Mouse (Mus musculus): ENCODE data around the gene Mgat4a.

Mgat4a gene

DNA sequence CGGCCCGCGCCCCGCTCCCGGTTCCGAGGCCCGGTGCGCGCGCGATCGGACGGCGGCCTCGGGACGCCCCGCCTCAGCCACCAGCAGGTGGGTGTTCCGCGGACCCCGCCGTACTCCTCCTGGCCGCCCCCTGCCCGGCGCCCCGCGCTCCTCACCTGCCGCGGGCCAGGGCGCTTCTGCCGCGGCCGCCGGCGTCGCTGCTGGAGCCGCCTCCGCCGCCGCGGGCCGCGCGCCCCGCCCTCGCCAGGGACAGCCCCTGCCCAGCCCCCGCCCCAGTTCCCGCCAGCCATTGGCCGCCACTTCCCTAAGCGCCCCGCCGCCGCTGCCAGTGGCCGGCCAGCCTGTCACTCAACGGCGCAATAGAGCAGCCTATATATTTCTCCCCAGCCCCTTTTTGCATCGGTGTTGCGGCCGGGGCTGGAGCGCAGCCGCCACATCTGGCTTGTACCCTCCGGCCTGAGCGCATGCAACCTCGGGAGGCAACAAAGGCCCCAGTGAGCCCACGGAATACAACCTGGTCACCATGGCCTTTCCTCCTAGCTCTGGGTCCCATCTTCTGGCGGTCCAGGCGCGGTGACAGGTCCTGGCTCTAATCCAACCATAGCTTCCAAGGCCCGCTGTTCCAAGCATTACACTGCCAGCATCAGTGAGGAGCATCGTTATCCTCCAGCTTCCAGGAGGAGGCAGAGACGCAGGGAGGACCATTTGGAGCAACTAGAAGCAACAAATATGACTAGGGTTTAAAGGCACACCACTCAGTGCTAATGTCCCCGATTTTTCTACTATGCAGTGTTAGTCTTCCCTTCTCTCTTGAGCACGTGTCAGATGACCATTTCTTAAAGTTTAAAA is at the start of gene Mgat4a:
Gene Mgat4a, minus strand, starts transcription at position 207 of the 849 bp plus-strand sequence.
- DNase-seq (ENCODE audit: low spot score in 2 of 2), result peak; percentile 77 to 90

DNA sequence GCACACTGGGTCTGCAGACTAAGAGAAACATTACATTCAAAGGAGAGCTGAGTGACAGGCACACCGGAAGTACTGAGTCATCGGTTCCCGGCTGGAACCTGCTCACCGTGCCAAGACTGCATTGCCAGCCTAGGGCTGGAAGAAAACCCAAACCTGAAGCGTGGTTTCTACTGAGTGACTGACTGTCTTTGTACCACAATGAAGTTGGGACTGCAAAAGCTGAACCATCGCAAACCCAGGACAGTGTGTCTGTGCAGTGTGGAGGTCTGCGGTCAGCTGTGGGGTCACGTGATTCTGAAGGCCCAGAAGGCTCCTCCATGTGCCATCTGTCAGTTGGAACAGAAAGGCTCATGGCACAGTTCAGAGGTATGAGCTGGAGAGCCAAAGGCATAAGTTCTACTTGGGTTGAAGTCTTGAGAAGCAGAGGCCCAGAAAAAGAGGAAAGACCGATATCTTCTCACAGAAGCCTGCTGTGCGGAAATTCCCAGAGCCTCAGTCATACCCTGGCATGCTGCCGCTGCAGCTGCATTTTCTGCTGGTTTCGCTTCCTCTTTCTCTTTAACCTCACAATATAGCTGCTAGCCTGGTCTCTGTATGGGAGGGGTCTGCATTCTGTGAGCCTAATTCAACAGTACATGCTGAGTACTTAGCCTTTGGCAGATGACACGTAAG is 45.1 kb upstream of the Mgat4a start:
- peak; percentile 28 to 55 for DNase-seq (ENCODE audit: low spot score in 2 of 2)

DNA sequence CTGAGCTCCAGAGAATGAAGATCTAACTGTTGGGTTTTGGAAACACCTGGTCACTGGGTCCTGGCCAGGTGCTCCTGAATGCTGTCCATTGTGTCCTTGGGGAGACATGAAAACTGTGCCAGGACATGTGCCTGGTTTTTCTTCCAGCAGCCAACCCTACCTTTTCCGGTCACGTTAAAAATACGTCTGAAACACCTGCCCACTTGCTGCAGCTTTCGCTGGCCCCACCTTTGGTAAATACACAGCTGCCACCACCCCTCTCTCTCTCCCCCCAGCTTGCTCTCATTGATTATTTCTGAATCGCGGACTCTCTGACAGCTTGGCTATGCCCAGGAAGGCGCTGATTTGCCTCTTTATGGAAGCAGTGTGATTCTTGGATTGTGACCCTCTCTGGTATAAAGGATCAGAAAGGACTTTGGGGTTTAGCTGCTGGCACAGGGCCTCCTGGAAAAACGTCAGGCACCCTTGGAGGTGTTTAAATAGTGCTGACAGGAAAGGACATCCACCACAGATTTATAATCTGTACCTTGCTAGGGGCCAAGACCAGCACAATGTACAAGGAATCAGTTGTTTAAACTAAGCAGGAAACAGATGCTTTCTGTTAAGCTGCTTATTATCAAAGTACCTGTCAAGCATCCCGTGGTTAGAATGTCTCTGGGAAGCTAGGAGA is 43.1 kb upstream of the Mgat4a start:
- DNase-seq (ENCODE audit: low spot score in 2 of 2), result no peak

DNA sequence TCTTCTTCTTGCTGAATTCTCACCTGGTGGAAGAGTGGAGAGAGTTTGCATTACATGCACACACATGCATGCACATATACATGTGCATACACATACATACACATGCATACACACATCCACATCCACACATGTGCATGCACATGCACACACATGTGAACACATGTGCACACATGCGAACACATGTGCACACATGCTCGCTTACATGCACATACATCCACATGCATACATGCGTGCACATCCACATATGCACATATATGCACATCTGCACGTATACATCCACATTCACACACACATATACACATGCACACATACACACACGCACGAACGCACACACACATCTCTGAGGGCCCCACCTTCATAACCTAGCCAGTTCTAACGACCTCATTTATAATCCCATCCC is 42.4 kb upstream of the Mgat4a start:
- no peak for DNase-seq (ENCODE audit: low spot score in 2 of 2)

DNA sequence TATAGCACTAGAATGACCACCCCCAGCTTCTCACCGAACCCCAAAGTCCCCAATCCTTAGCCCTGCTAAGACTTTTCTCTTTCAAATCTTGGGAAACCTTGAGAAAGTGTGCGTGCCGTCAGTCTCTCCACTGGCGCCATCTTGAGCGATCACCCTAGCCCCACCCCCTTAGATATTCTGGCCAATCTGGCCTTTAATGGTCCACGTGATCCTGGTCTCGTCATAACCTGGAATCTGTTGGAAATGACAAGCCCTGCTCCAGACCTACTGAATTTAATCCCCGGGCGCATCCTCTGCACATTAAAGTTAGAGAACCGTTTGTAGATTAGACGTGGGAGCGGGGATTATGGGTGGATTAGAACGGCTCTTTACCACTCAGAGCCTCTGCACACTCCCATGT is 38.9 kb upstream of the Mgat4a start:
- no peak for DNase-seq (ENCODE audit: low spot score in 2 of 2)

DNA sequence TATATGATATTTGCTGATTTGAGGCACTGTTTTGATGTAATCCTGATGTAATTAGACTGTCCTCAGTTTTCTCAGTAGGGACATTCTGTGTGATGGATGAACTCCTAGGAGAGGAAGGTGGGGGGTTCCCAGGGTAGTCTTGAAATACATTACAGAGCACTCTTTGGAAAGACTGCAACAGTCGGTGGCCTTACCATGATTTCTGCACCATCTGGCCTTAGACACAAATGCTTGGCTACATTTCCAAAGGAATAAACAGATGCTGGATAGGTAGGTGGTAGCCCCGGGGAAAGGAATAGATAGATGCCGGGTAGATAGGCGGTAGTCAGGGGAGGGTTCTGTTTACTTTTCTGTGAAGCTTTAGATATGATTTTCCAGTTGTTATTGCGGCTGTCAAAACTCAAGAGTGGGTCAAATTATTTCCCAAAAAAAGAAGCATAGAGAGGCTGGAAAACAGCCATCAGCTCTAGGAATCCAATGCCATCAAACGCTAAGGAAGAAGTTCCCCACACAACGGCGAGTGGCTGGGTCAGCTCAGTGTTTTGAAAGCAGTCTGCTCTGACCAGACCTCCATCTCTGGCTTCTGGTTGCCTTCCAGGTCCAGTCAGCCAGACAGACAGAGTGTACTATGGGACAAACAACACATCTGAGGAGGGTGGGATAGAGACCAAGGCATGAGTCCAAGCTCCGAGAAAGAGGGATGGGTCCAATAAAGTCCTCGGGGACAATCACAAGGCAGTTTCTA is 31.9 kb upstream of the Mgat4a start:
- no peak for DNase-seq (ENCODE audit: low spot score in 2 of 2)

DNA sequence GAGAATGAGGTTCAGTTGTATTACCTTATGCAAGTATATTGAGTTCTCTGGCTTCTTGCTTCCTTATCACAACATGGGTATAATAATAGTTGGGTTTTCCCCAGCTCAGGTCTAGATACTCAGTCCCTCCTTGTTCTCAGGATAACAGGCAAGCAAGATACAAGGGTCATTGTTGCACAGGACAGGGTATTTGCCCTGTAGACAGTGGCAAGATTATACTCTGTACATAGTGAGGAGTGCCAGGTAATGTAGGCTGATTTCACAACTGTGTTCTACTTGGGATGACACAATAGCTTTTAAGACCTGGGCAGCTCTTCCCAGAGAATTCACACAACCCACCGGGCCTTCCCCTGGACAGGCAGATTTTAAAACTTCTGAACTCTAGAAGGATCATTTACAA is 27.6 kb upstream of the Mgat4a start:
- DNase-seq (ENCODE audit: low spot score in 2 of 2), result no peak

DNA sequence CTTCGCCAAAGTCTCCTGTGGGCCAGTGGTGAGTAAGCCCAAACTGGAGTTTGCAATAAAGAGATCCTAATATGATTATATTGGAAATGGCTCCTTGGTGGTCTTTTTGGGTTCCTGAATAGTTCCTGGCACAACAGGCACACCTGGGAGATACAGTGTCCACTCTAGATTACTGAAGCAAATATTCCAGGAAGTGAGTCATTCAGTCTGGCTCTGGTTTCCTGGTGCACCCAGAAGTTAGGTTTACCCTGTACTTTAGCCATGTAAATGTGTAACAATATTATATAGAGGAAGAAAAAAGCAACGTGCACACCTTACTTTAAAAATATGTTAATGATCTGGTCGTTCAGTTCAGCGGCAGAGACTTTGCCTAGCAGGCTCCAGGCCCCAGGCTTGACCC is 25.9 kb upstream of the Mgat4a start:
- DNase-seq (ENCODE audit: low spot score in 2 of 2), result no peak

DNA sequence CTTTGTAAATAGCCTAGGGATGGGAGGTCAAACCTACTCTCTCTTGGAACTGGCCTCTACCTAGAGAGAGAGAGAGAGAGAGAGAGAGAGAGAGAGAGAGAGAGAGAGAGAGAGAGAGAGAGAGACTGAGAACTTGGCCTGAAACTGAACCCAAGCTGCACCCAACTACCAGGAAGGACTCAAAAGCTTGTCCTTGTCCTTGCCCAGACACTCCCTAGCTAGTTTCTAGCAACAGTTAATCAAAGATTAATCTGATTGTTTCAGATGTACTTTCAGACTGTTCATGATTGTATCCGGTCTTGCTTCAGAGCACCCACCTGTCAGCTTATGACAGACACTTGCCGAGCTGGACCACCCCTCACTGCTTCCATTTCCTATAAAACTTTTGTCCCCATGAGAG is 25.5 kb upstream of the Mgat4a start:
- no peak for DNase-seq (ENCODE audit: low spot score in 2 of 2)

DNA sequence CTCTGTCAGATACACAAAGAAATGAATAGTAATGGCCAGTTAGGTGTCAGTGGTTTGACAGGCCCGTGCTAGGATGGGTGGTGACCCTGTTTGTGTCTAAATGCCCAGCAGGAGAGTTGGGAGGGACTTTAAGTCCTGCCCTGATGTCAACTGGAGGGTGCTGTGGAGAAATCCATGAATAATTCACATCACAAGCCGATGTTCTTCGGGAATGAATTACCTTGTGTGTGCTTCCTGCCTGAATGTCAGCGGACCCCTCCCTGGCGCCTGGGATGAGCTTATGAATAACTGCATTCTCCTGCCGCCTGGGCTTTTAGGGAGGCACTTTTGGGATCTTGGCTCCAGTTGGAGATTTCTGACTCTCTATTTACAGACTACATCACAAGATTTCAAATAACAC is 24.6 kb upstream of the Mgat4a start:
- no peak for DNase-seq (ENCODE audit: low spot score in 2 of 2)

DNA sequence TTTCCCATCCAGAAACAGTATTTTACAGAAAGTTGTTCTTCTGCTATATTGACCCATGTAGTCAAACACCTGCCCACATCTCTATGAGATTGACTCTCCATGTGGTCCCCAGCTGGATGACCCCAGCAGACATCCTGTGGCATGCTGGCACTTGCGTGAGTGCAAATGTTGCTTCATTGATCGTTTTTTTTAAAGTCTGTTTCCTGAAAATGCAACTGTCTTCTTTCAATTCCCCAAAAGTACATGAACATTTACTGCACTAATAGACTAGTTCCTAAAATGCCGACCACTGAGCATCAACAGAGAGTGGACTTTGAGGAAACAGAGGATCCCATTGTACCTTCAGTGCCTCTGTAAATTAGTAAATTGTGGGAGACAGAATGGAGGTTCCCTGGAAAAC is 21.1 kb upstream of the Mgat4a start:
- DNase-seq (ENCODE audit: low spot score in 2 of 2), result no peak

DNA sequence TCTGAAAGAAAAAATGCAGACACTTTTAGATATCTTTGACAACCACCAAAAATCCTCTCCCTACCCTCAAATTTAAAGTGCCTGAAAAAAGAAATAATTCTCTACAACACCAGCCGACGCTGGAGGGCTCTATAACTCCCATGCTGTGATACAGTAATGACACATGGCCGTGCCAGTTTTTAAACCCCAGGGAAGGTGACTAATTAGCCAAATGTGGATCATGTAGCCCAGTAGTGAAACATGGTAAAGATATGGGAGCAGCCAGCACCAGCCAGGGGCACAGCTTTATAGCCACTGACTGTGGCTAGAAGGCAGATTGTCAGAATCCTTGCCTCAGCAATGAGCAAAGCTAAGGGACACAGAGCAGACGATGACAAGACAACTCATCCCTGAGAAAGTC is 19.5 kb upstream of the Mgat4a start:
- DNase-seq (ENCODE audit: low spot score in 2 of 2), result no peak

DNA sequence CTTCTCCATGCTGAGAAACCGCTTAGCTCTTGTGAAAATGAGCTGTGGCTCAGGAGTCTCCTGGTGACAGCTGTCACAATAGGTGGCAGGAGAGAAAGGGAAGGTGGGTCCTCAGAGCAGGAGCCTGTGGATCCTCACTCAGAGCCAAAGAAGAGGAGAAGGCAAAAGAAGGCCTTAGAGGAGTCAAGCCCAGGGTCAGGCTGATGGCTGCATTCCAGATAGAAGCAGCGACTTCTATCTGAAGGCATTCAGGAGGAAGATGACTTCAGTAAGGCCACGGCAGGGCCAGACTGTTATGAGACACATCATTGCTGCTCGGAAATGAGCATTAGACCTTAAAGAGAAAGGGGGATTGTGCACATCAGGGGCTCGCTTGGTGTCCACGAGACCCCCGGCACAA is 11.2 kb upstream of the Mgat4a start:
- DNase-seq (ENCODE audit: low spot score in 2 of 2), result no peak

DNA sequence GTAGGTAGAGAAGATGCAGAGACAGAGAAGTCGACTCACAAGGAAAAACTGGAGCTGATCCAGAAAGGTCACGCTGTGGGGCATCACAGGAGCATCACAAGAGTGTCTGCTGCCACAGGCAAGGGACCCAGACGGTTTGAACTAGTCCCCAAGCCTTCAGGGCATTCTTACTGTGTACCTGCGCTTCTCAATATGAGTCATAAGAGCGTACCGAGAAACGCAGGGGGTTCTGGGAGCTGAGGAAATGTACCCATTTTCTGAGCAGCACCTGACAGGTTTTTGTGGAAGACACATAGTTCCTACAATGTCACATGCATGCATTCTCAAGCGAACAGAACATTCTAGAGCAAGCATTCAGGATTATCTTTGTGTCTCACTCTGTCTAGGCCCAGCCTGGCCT is 8.7 kb upstream of the Mgat4a start:
- no peak for DNase-seq (ENCODE audit: low spot score in 2 of 2)

DNA sequence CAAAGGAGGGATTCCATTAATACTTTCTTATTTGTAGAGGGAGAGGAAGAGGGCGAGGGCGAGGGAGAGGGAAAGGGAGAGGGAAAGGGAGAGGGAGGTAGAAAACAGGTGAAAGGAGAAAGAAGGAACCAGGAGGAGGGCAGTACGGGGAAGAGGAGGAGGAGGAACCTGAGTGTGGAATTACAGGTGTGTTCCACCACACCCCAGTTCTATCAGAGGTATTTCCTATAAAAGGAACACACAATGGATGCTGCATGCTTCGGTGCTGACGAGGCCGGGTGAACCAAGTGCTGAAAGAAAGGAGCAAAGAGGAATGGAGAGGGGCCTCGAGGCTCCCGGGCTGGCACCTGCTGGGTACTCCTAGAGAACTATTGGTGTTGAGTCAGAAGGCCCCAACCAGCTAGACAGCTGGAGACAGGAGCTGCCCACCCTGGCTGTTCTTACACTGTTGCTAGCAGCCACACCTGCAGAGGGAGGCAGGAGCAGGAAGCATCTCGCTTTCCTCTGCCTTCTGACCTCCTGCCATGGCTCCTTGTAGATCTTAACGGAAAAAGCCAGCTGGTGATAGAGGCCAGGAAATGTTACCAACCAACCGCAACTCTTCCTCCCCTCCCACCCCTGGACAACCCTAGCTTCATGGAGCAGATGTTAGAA is 5.7 kb upstream of the Mgat4a start:
- DNase-seq (ENCODE audit: low spot score in 2 of 2), result no peak

DNA sequence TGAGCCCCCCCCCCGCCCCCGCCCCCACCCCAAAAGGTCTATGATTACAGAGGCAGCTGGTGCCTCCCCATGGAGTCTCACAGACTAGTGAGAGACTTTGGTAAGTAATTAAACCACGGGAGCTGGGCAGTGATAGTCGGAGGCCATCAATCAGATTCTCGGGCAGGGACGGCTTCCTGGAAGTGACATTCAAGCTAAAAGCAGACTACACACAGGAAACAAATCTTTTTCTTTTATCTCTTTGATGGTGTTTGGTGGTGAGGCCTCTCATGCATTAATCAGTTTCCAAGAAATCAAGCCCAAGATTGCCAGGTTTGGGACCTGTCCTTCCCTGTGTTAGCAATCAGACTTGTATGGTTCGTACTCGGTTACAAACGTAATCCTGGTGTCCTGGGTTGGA is 3.4 kb upstream of the Mgat4a start:
- no peak for DNase-seq (ENCODE audit: low spot score in 2 of 2)

DNA sequence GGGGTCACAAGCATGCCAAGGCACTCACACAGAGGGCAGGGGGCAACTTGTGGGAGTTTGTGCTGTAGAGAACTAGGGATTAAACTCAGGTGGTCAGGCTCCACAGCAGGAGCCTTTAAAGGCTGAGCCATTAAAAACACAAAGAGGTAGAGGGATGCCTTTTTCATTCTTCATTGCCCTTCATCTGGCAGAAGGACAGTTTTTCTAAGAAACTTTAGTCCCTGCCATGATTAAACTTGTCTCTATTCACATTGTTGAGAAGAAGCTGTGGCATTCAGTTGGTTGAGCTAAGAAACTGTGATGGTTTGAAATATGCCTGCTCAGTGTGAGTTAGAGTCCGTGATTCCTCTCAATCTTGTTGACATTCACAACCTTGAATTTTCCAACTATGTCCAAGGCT is 2.2 kb upstream of the Mgat4a start:
- no peak for DNase-seq (ENCODE audit: low spot score in 2 of 2)

DNA sequence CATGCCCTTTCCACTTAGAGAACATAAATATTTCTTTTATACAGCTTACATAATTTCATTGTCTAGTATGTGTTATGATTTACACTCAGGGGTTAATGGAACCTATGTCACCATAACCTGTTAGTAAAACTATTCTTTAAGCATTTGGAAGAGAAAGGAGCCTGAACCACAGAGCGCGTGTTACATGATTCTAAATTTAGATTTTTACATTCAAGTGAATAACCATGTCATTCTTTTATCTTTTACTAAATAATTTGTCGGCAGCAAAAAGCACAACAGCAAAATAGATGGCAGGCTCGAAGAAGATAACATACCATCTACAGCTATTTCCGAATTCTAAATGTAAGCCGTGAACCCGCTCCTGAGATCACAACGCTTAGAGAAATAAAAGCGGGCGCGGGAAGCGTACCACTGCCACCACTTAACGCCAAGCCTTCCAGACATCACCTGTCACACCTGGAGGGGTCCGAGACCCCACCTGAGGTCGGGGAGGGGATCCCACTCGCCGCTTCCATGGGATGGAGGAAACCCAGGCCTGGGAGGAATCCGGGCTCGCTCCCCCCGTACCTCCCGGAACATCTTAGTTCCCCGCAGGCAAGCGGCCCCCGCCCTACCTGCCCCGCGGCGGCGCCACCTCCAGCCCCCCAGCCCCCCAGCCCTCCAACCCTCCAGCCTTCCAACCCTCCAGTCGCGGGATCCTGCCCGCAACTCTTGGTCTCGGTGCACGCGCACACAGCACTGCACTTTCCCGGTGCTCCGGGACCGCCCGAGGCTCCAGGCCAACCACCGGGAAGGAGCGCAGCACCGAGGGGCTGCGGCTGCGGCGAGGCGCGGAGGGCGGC is 627 bp downstream of the Mgat4a start:
- DNase-seq (ENCODE audit: low spot score in 2 of 2), result no peak

DNA sequence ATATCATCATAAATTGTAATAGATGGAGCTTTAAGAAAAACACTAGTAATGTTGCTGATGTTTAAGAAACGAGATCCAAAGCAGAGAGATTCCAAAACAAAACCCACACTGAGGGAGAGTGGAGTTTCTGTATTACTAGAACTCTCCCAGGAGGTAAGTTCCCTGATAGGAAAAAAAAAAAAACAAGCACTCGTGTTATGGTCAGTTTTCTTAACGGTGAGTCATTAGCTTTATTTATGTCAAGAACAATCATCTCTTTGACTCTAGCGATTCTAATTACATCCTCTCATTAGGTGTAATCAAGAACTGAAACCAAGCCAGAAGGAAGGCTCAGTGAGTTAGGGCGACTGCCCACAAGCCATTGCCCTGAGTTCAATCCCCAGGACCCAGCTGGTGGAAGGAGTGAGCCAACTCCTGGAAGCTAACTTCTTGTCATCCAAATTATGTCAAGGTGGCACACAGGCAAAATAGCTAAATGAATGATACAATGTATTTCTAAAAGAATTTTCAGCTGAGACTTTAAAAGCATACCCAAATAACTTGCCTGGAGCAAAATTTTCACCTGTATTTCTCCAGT is 6.2 kb downstream of the Mgat4a start:
- no peak for DNase-seq (ENCODE audit: low spot score in 2 of 2)

DNA sequence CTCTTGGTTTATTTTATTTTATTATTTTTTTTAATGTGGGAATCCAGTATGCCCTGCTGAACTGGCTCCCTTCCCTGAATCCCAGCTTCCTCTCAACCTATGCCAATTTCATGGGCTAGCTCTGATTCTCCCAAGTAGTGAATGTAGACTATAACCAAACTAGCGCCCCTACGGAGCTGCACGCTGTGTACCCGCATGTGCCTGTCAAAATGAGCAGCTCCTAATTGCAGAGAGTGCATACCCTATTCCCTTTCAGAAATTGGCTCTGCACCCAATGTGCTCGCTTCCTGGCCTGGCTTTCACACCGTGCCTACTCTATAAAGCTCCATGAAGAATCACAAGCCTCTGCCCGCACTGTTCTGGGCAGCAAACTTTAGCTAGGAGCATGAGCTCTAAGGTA is 7.6 kb downstream of the Mgat4a start:
- DNase-seq (ENCODE audit: low spot score in 2 of 2), result no peak

DNA sequence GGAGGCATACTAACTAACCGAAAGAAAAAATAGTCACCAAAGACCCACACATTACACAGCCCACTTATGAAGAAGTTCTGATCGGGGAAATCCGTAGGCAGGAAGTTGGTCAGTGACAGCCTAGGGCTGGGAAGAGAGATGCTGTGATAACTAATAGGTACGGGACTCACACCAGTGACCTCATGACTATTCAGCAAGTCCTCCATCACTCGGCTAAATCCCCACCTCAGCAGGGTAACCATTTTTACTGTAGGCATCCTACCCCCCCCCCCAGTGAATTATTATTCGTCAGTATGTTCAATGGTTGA is 8.3 kb downstream of the Mgat4a start:
- DNase-seq (ENCODE audit: low spot score in 2 of 2), result no peak
